Mouse (Mus musculus) gastrocnemius, adult 2 months (tissue): ENCODE measurements around the gene Lifr. TPM values are rescaled to one million over a fixed set of nuclear protein-coding genes. Genes with fewer than 3 reads are reported as not detected.

Experiments used
- DNase-seq: peaks from one replicate; pipeline ENCODE4 v3.0.0; 2022
- H3K27ac ChIP-seq: fragments of 200-600 bp; 2 replicates; pipeline ENCODE4 v1.8.1; 2022; ENCODE audit warnings: mild to moderate bottlenecking
- H3K4me3 ChIP-seq: fragments of 200-600 bp; 2 replicates; pipeline ENCODE4 v1.8.1; 2022; ENCODE audit warnings: mild to moderate bottlenecking, moderate library complexity
- CTCF ChIP-seq: fragments of 200-600 bp; IDR thresholded peaks from 2 replicates; pipeline ENCODE4 v1.8.1; 2022; ENCODE audit warnings: antibody characterized with exemption, mild to moderate bottlenecking, moderate library complexity
- intact Hi-C: fragments of 180-260 bp; cut with DNase I; formaldehyde crosslinking; loops from one replicate; pipeline ENCODE4 v1.15.1; 2025
- total RNA-seq, 2 experiments: library from RNA; stranded (reverse); gene quantifications; 2 replicates each; pipeline ENCODE4 v1.2.3; 2021

Lifr gene
- total RNA-seq, 2 experiments from 2014 or later, result 66.2 to 83.3 TPM

GRCm38 (mm10) chr15:7152116-7152760 lies 61.8 kb downstream of the Lifr start:
- intact Hi-C loops, result no loop called here
- no peak overlapping the region; the same call in 1 of the 2 replicates for H3K4me3 ChIP-seq
- H3K27ac ChIP-seq, result peak overlapping the region; percentile 52
- DNase-seq, result no peak
- no peak for TF ChIP-seq CTCF

GRCm38 (mm10) chr15:7154010-7154736 lies 63.8 kb downstream of the Lifr start:
- intact Hi-C loops, result no loop called here
- H3K27ac ChIP-seq, result peak overlapping the region; percentile 12
- no peak overlapping the region for H3K4me3 ChIP-seq
- DNase-seq, result peak; percentile 71
- no peak for TF ChIP-seq CTCF

GRCm38 (mm10) chr15:7154737-7155090 lies 64.3 kb downstream of the Lifr start:
- H3K4me3 ChIP-seq, result no peak overlapping the region
- H3K27ac ChIP-seq, result peak overlapping the region; percentile 12; the same call in 1 of the 2 replicates
- TF ChIP-seq CTCF, result no peak
- intact Hi-C loops, result no loop called here
- DNase-seq, result no peak

- H3K27ac ChIP-seq, result no peak overlapping the region
- no peak overlapping the region for H3K4me3 ChIP-seq
- no peak for TF ChIP-seq CTCF
- no peak for DNase-seq
- intact Hi-C loops, result no loop called here
These were observed 67.2 kb downstream of the Lifr start for GRCm38 (mm10) chr15:7157658-7158057.

- TF ChIP-seq CTCF, result no peak
- H3K27ac ChIP-seq, result no peak overlapping the region
- DNase-seq, result no peak
- intact Hi-C loops, result no loop called here
- no peak overlapping the region for H3K4me3 ChIP-seq
These were observed 69.5 kb downstream of the Lifr start for GRCm38 (mm10) chr15:7159869-7160268.

GRCm38 (mm10) chr15:7160321-7160720 lies 69.9 kb downstream of the Lifr start:
- intact Hi-C loops, result no loop called here
- H3K27ac ChIP-seq, result no peak overlapping the region
- H3K4me3 ChIP-seq, result no peak overlapping the region
- DNase-seq, result no peak
- TF ChIP-seq CTCF, result no peak

GRCm38 (mm10) chr15:7163851-7164250 lies 73.4 kb downstream of the Lifr start:
- Histone ChIP-seq H3K4me3 (no peak overlapping the region), H3K27ac (peak overlapping the region; percentile 69)
- DNase-seq, result no peak
- no peak for TF ChIP-seq CTCF
- intact Hi-C loops, result no loop called here

GRCm38 (mm10) chr15:7166735-7167134 lies 76.3 kb downstream of the Lifr start:
- no peak overlapping the region for H3K4me3 ChIP-seq
- no peak for TF ChIP-seq CTCF
- intact Hi-C loops, result loop anchor here (5.0 kb wide), 1 partner anchor 34 kb away; no protein-coding TSS in a partner anchor

GRCm38 (mm10) chr15:7167238-7167905 lies 77.0 kb downstream of the Lifr start:
- Histone ChIP-seq H3K27ac (peak overlapping the region; percentile 74), H3K4me3 (no peak overlapping the region)
- intact Hi-C loops, result loop anchor here (5.0 kb wide), 1 partner anchor 35 kb away; no protein-coding TSS in a partner anchor
- peak; percentile 60 for DNase-seq
- no peak for TF ChIP-seq CTCF

More at GRCm38 (mm10) chr15:7166735-7167134, 76.3 kb downstream of the Lifr start:
- no peak for DNase-seq
- H3K27ac ChIP-seq, result peak overlapping the region; percentile 44; the same call in 1 of the 2 replicates

- H3K4me3 ChIP-seq, result no peak overlapping the region
- TF ChIP-seq CTCF, result no peak
- intact Hi-C loops, result loop anchor here (5.0 kb wide), 1 partner anchor 36 kb away; no protein-coding TSS in a partner anchor
- peak overlapping the region; percentile 74 for H3K27ac ChIP-seq
- no peak for DNase-seq
These were observed 77.6 kb downstream of the Lifr start for GRCm38 (mm10) chr15:7167906-7168532.

GRCm38 (mm10) chr15:7172875-7173274 lies 82.5 kb downstream of the Lifr start:
- DNase-seq, result no peak
- peak overlapping the region; percentile 66 for H3K27ac ChIP-seq
- TF ChIP-seq CTCF, result no peak
- H3K4me3 ChIP-seq, result peak overlapping the region; percentile 43
- intact Hi-C loops, result loop anchor here (5.0 kb wide), 1 partner anchor 34 kb away; no protein-coding TSS in a partner anchor

GRCm38 (mm10) chr15:7173346-7173745 lies 82.9 kb downstream of the Lifr start:
- TF ChIP-seq CTCF, result no peak
- peak overlapping the region; percentile 43 for H3K4me3 ChIP-seq
- DNase-seq, result no peak
- intact Hi-C loops, result loop anchor here (5.0 kb wide), 1 partner anchor 34 kb away; no protein-coding TSS in a partner anchor
- H3K27ac ChIP-seq, result peak overlapping the region; percentile 66

- Histone ChIP-seq H3K27ac (peak overlapping the region; percentile 66), H3K4me3 (no peak overlapping the region)
- no peak for TF ChIP-seq CTCF
- intact Hi-C loops, result loop anchor here (5.0 kb wide), 1 partner anchor 34 kb away; no protein-coding TSS in a partner anchor
- no peak for DNase-seq
These were observed 83.4 kb downstream of the Lifr start for GRCm38 (mm10) chr15:7173776-7174175.
